Mouse (Mus musculus) stomach, embryonic 14.5 days (tissue): Measurements from ENCODE around the gene Stat5b. TPM values are rescaled to one million over a fixed set of nuclear protein-coding genes. Genes with fewer than 3 reads are reported as not detected.
A peak's percentile ranks its signal among the peaks of the same experiment; 100 is the strongest.

Experiments used
- ATAC-seq: fragments of 200-750 bp; cut with Nextera tagmentation; 2 replicates; pipeline ENCODE4 v1.8.0; 2017; ENCODE audit warnings: low read depth, moderate TSS enrichment; ENCODE audit not compliant: insufficient number of reproducible peaks, insufficient read depth, low FRiP score
- H3K27ac ChIP-seq: fragments of 300-500 bp; sonication (generic); 2 replicates; pipeline ENCODE4 v1.5.1; 2014; ENCODE audit warnings: mild to moderate bottlenecking, low read length, moderate library complexity, mixed read lengths
- H3K27me3 ChIP-seq: fragments of 300-500 bp; sonication (generic); 2 replicates; pipeline ENCODE4 v1.6.1; 2014; ENCODE audit warnings: low read length, control low read depth, mixed read lengths; ENCODE audit not compliant: control insufficient read depth, insufficient read depth
- H3K36me3 ChIP-seq: fragments of 300-500 bp; sonication (generic); 2 replicates; pipeline ENCODE4 v1.6.1; 2014; ENCODE audit warnings: mild to moderate bottlenecking, control low read depth, low read length, moderate library complexity, mixed read lengths; ENCODE audit not compliant: control insufficient read depth, insufficient read depth
- H3K4me1 ChIP-seq: fragments of 300-500 bp; sonication (generic); 2 replicates; pipeline ENCODE4 v1.6.1; 2014; ENCODE audit warnings: low read length, control low read depth, mixed read lengths; ENCODE audit not compliant: control insufficient read depth, insufficient read depth
- H3K4me2 ChIP-seq: fragments of 300-500 bp; sonication (generic); replicated peaks from 2 replicates; pipeline ENCODE4 v1.6.1; 2014; ENCODE audit warnings: low read depth, low read length, control low read depth
- H3K4me3 ChIP-seq: fragments of 300-500 bp; sonication (generic); 2 replicates; pipeline ENCODE4 v1.5.1; 2014; ENCODE audit warnings: low read depth, low read length, control low read depth
- H3K9ac ChIP-seq: fragments of 300-500 bp; sonication (generic); replicated peaks from 2 replicates; pipeline ENCODE4 v1.6.1; 2014; ENCODE audit warnings: low read depth, mild to moderate bottlenecking, control low read depth, low read length, moderate library complexity, mixed read lengths
- H3K9me3 ChIP-seq: fragments of 300-500 bp; sonication (generic); 2 replicates; pipeline ENCODE4 v1.6.1; 2016; ENCODE audit warnings: low read depth, low read length, control low read depth; ENCODE audit not compliant: control insufficient read depth
- WGBS: fragments of 180-500 bp; shearing (Covaris S2); extraction: QIAGEN DNeasy Blood & Tissue Kit; methylation state at CpG from one replicate; pipeline ENCODE4 v1.1.7; 2014; 5-methylcytosine and 5-hydroxymethylcytosine counted together
- polyA plus RNA-seq: library from polyadenylated mRNA; unstranded; fragments of >200 nt; fragmentation: Nextera tagmentation; extraction: Ambion mirVana; gene quantifications from 2 replicates; pipeline ENCODE4 v1.2.1, GENCODE M21; 2014

Gene Stat5b
- polyA plus RNA-seq, 1 experiment from 2014 or later, result 26.8 TPM

GRCm38 (mm10) chr11:100770646-100771408 is 79.7 kb downstream of the Stat5b start, which contains the start of gene Ghdc:
Gene Ghdc, minus strand, starts transcription at chr11:100770957.
- H3K4me1 ChIP-seq, result peaks cover 4% of the 10 kb centered on the region; the same call in 1 of the 2 replicates
- 17% methylated on average over 17 of the region's 17 CpGs for WGBS
- H3K4me2 ChIP-seq, result peak within 1 kb of the TSS; percentile 59
- H3K4me3 ChIP-seq, result peak within 1 kb of the TSS; percentile 48
- H3K36me3 ChIP-seq, result no peaks in the 10 kb centered on the region
- no peaks in the 10 kb centered on the region for H3K27me3 ChIP-seq
- H3K9me3 ChIP-seq, result no peaks in the 10 kb centered on the region
- no peak within 1 kb of the TSS for H3K27ac ChIP-seq
- 0 out of 2 replicates have a peak, but pooled peaks have one; percentile 48 for ATAC-seq
- peak within 1 kb of the TSS; percentile 22; the same call in 1 of the 2 replicates for H3K9ac ChIP-seq

- H3K9me3 ChIP-seq, result no peaks in the 10 kb centered on the region
- peak overlapping the region; percentile 59 for H3K4me2 ChIP-seq
- H3K9ac ChIP-seq, result no peak overlapping the region
- H3K4me1 ChIP-seq, result peaks cover 4% of the 10 kb centered on the region; the same call in 1 of the 2 replicates
- H3K27ac ChIP-seq, result no peak overlapping the region
- H3K27me3 ChIP-seq, result no peaks in the 10 kb centered on the region
- peak overlapping the region; percentile 48; the same call in 1 of the 2 replicates for H3K4me3 ChIP-seq
- H3K36me3 ChIP-seq, result no peaks in the 10 kb centered on the region
- no peak for ATAC-seq
- 60% methylated on average over 6 of the region's 6 CpGs for WGBS
Measured at GRCm38 (mm10) chr11:100769980-100770379, 80.5 kb downstream of the Stat5b start.

- no peak for ATAC-seq
- peaks cover 4% of the 10 kb centered on the region; the same call in 1 of the 2 replicates for H3K4me1 ChIP-seq
- H3K27me3 ChIP-seq, result no peaks in the 10 kb centered on the region
- no peak overlapping the region for H3K4me2 ChIP-seq
- no peaks in the 10 kb centered on the region for H3K9me3 ChIP-seq
- H3K4me3 ChIP-seq, result no peak overlapping the region
- no peaks in the 10 kb centered on the region for H3K36me3 ChIP-seq
- WGBS, result 82% methylated on average over 5 of the region's 5 CpGs
- H3K9ac ChIP-seq, result no peak overlapping the region
- no peak overlapping the region for H3K27ac ChIP-seq
Measured at GRCm38 (mm10) chr11:100767871-100768270, 82.7 kb downstream of the Stat5b start.

GRCm38 (mm10) chr11:100766726-100767125 is 83.8 kb downstream of the Stat5b start:
- H3K4me3 ChIP-seq, result no peak overlapping the region
- no peak overlapping the region for H3K9ac ChIP-seq
- no peak overlapping the region for H3K4me2 ChIP-seq
- ATAC-seq, result no peak
- peaks cover 6% of the 10 kb centered on the region; the same call in 1 of the 2 replicates for H3K4me1 ChIP-seq
- no peak overlapping the region for H3K27ac ChIP-seq
- WGBS, result 83% methylated on average over 9 of the region's 9 CpGs
- H3K36me3 ChIP-seq, result no peaks in the 10 kb centered on the region
- 0 out of 2 replicates have a peak, but pooled peaks cover 2% of the 10 kb centered on the region for H3K27me3 ChIP-seq
- no peaks in the 10 kb centered on the region for H3K9me3 ChIP-seq

GRCm38 (mm10) chr11:100762831-100763230 is 87.7 kb downstream of the Stat5b start, which contains the start of gene Hcrt:
Gene Hcrt, minus strand, starts transcription at chr11:100762931.
- Histone ChIP-seq H3K9me3 (no peaks in the 10 kb centered on the region), H3K36me3 (no peaks in the 10 kb centered on the region), H3K27ac (no peak within 1 kb of the TSS), H3K9ac (no peak within 1 kb of the TSS), H3K27me3 (peaks cover 21% of the 10 kb centered on the region), H3K4me3 (peak within 1 kb of the TSS; percentile 34), H3K4me1 (peaks cover 10% of the 10 kb centered on the region; the same call in 1 of the 2 replicates), H3K4me2 (peak within 1 kb of the TSS; percentile 72)
- WGBS, result 85% methylated on average over 7 of the region's 7 CpGs
- no peak for ATAC-seq

- WGBS, result under 1% methylated on average over 27 of the region's 27 CpGs
- Histone ChIP-seq H3K4me1 (peaks cover 10% of the 10 kb centered on the region; the same call in 1 of the 2 replicates), H3K4me2 (peak overlapping the region; percentile 72), H3K9ac (no peak overlapping the region), H3K4me3 (peak overlapping the region; percentile 34), H3K36me3 (no peaks in the 10 kb centered on the region), H3K27ac (no peak overlapping the region), H3K9me3 (no peaks in the 10 kb centered on the region), H3K27me3 (peaks cover 21% of the 10 kb centered on the region)
- ATAC-seq, result peak; percentile 42; the same call in 1 of the 2 replicates
Measured at GRCm38 (mm10) chr11:100761547-100762045, 88.9 kb downstream of the Stat5b start.

- Histone ChIP-seq H3K27ac (no peak within 1 kb of the TSS), H3K36me3 (no peaks in the 10 kb centered on the region), H3K4me3 (peak within 1 kb of the TSS; percentile 15), H3K4me2 (peak within 1 kb of the TSS; percentile 36), H3K9ac (no peak within 1 kb of the TSS), H3K4me1 (peaks cover 10% of the 10 kb centered on the region; the same call in 1 of the 2 replicates), H3K9me3 (no peaks in the 10 kb centered on the region), H3K27me3 (peaks cover 21% of the 10 kb centered on the region)
- under 1% methylated on average over 44 of the region's 51 CpGs for WGBS
- 0 out of 2 replicates have a peak, but pooled peaks have one; percentile 54 for ATAC-seq
Measured at GRCm38 (mm10) chr11:100759611-100760233, 90.8 kb downstream of the Stat5b start, which contains the start of gene Kcnh4. Gene Kcnh4, minus strand, starts transcription at chr11:100759942.
